Mouse (Mus musculus) effector memory CD4-positive, alpha-beta T cell, adult 5 months (primary cell): ENCODE data around the gene Lrrfip1. TPM values are rescaled to one million over a fixed set of nuclear protein-coding genes. Genes with fewer than 3 reads are reported as not detected.

ENCODE experiments used
- polyA plus RNA-seq: library from polyadenylated mRNA; unstranded; fragments of 100-300 nt; shearing (Covaris generic); gene quantifications from one replicate; pipeline ENCODE4 v1.2.1, GENCODE M21; 2017

Gene Lrrfip1
- polyA plus RNA-seq, result 270 TPM

GRCm38 (mm10) chr1:90998268-90998890 lies at the start of gene Lrrfip1:
Gene Lrrfip1 (plus strand): TSS chr1:90998737.

GRCm38 (mm10) chr1:90952808-90953207 lies 45.7 kb upstream of the Lrrfip1 start, which contains the start of gene Prlh:
Gene Prlh (plus strand): TSS chr1:90953108.

GRCm38 (mm10) chr1:90969347-90969784 lies 29.2 kb upstream of the Lrrfip1 start, which contains the start of gene Rab17:
Gene Rab17 (minus strand): TSS chr1:90969661.

GRCm38 (mm10) chr1:91144813-91145212 lies 146.3 kb downstream of the Lrrfip1 start, which contains the start of gene Rbm44:
Gene Rbm44 (plus strand): TSS chr1:91145089.

Other genes with a start within 250 kb of the Lrrfip1 start
- 0.26 TPM for gene Col6a3, start 154.8 kb upstream of the Lrrfip1 start, polyA plus RNA-seq
- not detected for gene Mlph, start 83.7 kb upstream of the Lrrfip1 start, polyA plus RNA-seq
- gene Prlh, start 45.6 kb upstream of the Lrrfip1 start, polyA plus RNA-seq, result not detected
- gene Rab17, start 29.1 kb upstream of the Lrrfip1 start, polyA plus RNA-seq, result not detected
- gene Rbm44, start 146.4 kb downstream of the Lrrfip1 start, polyA plus RNA-seq, result 0.20 TPM
- gene Ramp1, start 181.1 kb downstream of the Lrrfip1 start, polyA plus RNA-seq, result 10.5 TPM